Mouse (Mus musculus): Measurements from ENCODE around the gene Pcolce.

DNA sequence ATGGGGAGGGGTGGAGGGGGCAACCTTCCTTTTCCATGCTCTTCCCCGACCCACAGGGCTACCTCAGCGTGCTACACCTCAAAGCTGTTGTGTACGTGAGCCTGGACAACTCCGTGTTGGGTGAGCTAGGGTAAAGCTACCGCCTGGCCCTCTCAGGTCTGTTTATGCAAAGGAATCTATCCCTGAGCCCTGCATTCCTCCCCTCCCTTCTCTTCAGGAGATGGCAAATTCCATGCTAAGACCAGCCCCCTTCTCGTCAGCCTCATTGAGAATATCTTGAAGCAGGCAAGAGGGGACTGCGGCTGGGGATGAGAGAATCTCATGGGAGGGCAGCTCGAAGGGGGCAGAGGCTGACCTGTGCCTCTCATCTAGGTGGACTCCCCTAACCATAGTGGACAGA, 30.9 kb downstream of the Pcolce start:
- TF ChIP-seq POLR2A (IDR thresholded peaks at IDR 0.05; ENCODE audit: extremely low read depth, insufficient read depth, low read length) (no peak), CTCF (IDR thresholded peaks at IDR 0.05; ENCODE audit: low read depth, low read length) (no peak)
